Mouse (Mus musculus) kidney, embryonic 14.5 days (tissue): ENCODE measurements around the gene Mapk14. TPM values are rescaled to one million over a fixed set of nuclear protein-coding genes. Genes with fewer than 3 reads are reported as not detected.
"Not testable (repeated sequence)": the region's sequence is repeated elsewhere in the genome, so short reads cannot be mapped to it uniquely, and the experiment has no call there.

Experiments used
- ATAC-seq: fragments of 200-750 bp; cut with Nextera tagmentation; 2 replicates; pipeline ENCODE4 v1.8.0; 2017; ENCODE audit warnings: moderate number of reproducible peaks, mild to moderate bottlenecking, moderate TSS enrichment, moderate library complexity; ENCODE audit not compliant: low FRiP score, low TSS enrichment
- H3K27ac ChIP-seq: fragments of 300-500 bp; sonication (generic); 2 replicates; pipeline ENCODE4 v1.5.1; 2014; ENCODE audit warnings: low read depth, mild to moderate bottlenecking, low read length, moderate library complexity, mixed read lengths
- H3K27me3 ChIP-seq: fragments of 300-500 bp; sonication (generic); 2 replicates; pipeline ENCODE4 v1.6.1; 2014; ENCODE audit warnings: mild to moderate bottlenecking, low read length; ENCODE audit not compliant: control insufficient read depth, insufficient read depth
- H3K36me3 ChIP-seq: fragments of 300-500 bp; sonication (generic); 2 replicates; pipeline ENCODE4 v1.6.1; 2014; ENCODE audit warnings: low read length, mixed read lengths; ENCODE audit not compliant: control insufficient read depth, insufficient read depth
- H3K4me1 ChIP-seq: fragments of 300-500 bp; sonication (generic); 2 replicates; pipeline ENCODE4 v1.6.1; 2014; ENCODE audit warnings: low read length, mixed read lengths; ENCODE audit not compliant: control insufficient read depth, insufficient read depth
- H3K4me2 ChIP-seq: fragments of 300-500 bp; sonication (generic); replicated peaks from 2 replicates; pipeline ENCODE4 v1.6.1; 2014; ENCODE audit warnings: low read depth, mild to moderate bottlenecking, low read length
- H3K4me3 ChIP-seq: fragments of 300-500 bp; sonication (generic); 2 replicates; pipeline ENCODE4 v1.5.1; 2014; ENCODE audit warnings: mild to moderate bottlenecking, low read length
- H3K9ac ChIP-seq: fragments of 300-500 bp; sonication (generic); 2 replicates; pipeline ENCODE4 v1.6.1; 2014; ENCODE audit warnings: low read depth, mild to moderate bottlenecking, low read length, moderate library complexity
- H3K9me3 ChIP-seq: fragments of 300-500 bp; sonication (generic); 2 replicates; pipeline ENCODE4 v1.6.1; 2016; ENCODE audit warnings: low read length; ENCODE audit not compliant: control insufficient read depth
- WGBS: fragments of 180-500 bp; shearing (Covaris S2); extraction: QIAGEN DNeasy Blood & Tissue Kit; methylation state at CpG from one replicate; pipeline ENCODE4 v1.1.7; 2014; 5-methylcytosine and 5-hydroxymethylcytosine counted together
- polyA plus RNA-seq: library from polyadenylated mRNA; unstranded; fragments of >200 nt; fragmentation: Nextera tagmentation; extraction: Ambion mirVana; gene quantifications from 2 replicates; pipeline ENCODE4 v1.2.1, GENCODE M21; 2014

The Mapk14 gene
- polyA plus RNA-seq, 1 experiment from 2014 or later = 61.6 TPM

DNA sequence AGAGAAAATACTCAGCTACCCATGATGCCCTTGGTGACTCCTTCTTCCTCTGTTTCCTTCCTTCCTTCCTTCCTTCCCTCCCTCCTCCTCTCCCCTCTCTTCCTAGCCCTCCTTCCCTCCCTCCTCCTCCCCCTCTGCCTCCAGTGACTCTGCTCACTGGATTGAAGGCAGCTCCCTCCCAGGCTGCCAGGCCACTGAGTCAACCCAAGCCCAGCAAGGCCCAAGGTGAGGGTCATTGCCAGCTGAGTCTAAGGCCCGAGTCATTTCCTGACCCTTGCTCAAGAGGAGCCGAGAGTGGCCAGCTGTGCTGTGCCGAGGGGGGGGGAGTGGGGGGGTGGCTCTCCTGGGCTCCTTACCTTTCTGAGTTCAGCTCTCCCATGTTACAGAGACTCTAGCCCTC lies 75.1 kb downstream of the Mapk14 start:
- H3K36me3 ChIP-seq = no peaks in the 10 kb centered on the region
- H3K9ac ChIP-seq = no peak overlapping the region
- H3K27ac ChIP-seq = no peak overlapping the region
- H3K4me1 ChIP-seq = peaks cover 9% of the 10 kb centered on the region; the same call in 1 of the 2 replicates
- WGBS = 53% methylated on average over 3 of the region's 3 CpGs
- no peak overlapping the region for H3K4me3 ChIP-seq
- no peak overlapping the region for H3K4me2 ChIP-seq
- peaks cover 12% of the 10 kb centered on the region for H3K27me3 ChIP-seq
- no peak for ATAC-seq
- no peaks in the 10 kb centered on the region for H3K9me3 ChIP-seq

- no peak overlapping the region for H3K27ac ChIP-seq
- H3K4me1 ChIP-seq = peaks cover 9% of the 10 kb centered on the region; the same call in 1 of the 2 replicates
- H3K9ac ChIP-seq = no peak overlapping the region
- H3K9me3 ChIP-seq = no peaks in the 10 kb centered on the region
- H3K4me3 ChIP-seq = no peak overlapping the region
- H3K36me3 ChIP-seq = no peaks in the 10 kb centered on the region
- H3K27me3 ChIP-seq = peaks cover 12% of the 10 kb centered on the region
- ATAC-seq = no peak
- H3K4me2 ChIP-seq = no peak overlapping the region
- 74% methylated on average over 11 of the region's 11 CpGs for WGBS
Measured at GRCm38 (mm10) chr17:28766781-28767515, 75.8 kb downstream of the Mapk14 start.

GRCm38 (mm10) chr17:28769121-28769874 lies 78.2 kb downstream of the Mapk14 start, which contains the start of gene Mapk13:
Mapk13 (plus strand) TSS chr17:28769297.
- peak within 1 kb of the TSS; percentile 54 for H3K4me3 ChIP-seq
- H3K27me3 ChIP-seq = peaks cover 12% of the 10 kb centered on the region
- ATAC-seq = peak; percentile 32; the same call in 1 of the 2 replicates
- H3K27ac ChIP-seq = peak within 1 kb of the TSS; percentile 42; the same call in 1 of the 2 replicates
- H3K9me3 ChIP-seq = no peaks in the 10 kb centered on the region
- peak within 1 kb of the TSS; percentile 62 for H3K9ac ChIP-seq
- WGBS = under 1% methylated on average over 37 of the region's 58 CpGs
- H3K36me3 ChIP-seq = no peaks in the 10 kb centered on the region
- peaks cover 9% of the 10 kb centered on the region; the same call in 1 of the 2 replicates for H3K4me1 ChIP-seq
- H3K4me2 ChIP-seq = peak within 1 kb of the TSS; percentile 80

- peak overlapping the region; percentile 11; the same call in 1 of the 2 replicates for H3K27ac ChIP-seq
- peak overlapping the region; percentile 54 for H3K4me3 ChIP-seq
- H3K4me2 ChIP-seq = peak overlapping the region; percentile 80
- no peaks in the 10 kb centered on the region for H3K9me3 ChIP-seq
- peaks cover 12% of the 10 kb centered on the region for H3K27me3 ChIP-seq
- 3% methylated on average over 24 of the region's 24 CpGs for WGBS
- peak; percentile 53 for ATAC-seq
- H3K4me1 ChIP-seq = peaks cover 9% of the 10 kb centered on the region; the same call in 1 of the 2 replicates
- H3K9ac ChIP-seq = peak overlapping the region; percentile 62
- no peaks in the 10 kb centered on the region for H3K36me3 ChIP-seq
Measured at GRCm38 (mm10) chr17:28769875-28770421, 78.8 kb downstream of the Mapk14 start.

DNA sequence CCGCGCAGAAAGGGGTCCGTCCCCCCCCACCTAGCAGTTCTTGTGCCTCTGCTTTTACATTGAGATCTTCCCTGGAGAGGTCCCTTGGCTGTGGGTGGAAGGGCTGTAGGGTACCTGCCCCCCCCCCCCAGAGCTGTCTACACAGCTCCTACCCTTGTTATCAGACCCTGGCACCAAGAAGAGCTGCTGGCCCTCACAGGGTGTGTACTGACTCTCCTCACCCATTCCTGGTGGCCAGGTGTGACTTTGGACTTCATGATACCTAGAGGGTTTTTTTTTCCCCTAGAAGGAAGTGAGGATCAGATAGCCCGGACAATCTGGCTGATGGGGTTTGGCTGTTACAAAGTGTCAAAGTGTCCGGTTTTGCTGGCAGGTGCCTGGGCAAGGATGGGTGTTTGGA lies 80.2 kb downstream of the Mapk14 start:
- ATAC-seq = no peak
- Histone ChIP-seq H3K27ac (no peak overlapping the region), H3K4me2 (no peak overlapping the region), H3K27me3 (peaks cover 12% of the 10 kb centered on the region), H3K36me3 (no peaks in the 10 kb centered on the region), H3K9ac (no peak overlapping the region), H3K9me3 (no peaks in the 10 kb centered on the region), H3K4me1 (peaks cover 9% of the 10 kb centered on the region; the same call in 1 of the 2 replicates), H3K4me3 (no peak overlapping the region)
- WGBS = 87% methylated on average over 5 of the region's 5 CpGs

GRCm38 (mm10) chr17:28774303-28774702 lies 83.2 kb downstream of the Mapk14 start:
- 97% methylated on average over 8 of the region's 9 CpGs for WGBS

DNA sequence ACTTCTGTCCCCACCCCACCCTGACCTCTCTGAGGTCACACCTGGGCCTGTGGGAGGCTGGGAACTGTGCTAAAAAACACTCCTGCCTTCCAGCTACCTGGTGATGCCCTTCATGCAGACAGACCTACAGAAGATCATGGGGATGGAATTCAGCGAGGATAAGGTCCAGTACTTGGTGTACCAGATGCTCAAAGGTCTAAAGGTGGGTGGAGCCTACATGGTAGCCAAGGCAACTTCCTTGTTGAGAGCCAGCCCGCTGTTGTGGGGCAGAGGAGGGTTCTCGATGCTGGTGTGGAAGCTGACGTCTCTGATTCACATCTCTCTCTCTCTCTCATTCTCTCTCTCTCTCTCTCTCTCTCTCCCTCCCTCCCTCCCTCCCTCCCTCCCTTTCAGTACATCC lies 84.0 kb downstream of the Mapk14 start:
- Histone ChIP-seq H3K4me1 (peaks cover 5% of the 10 kb centered on the region; the same call in 1 of the 2 replicates), H3K27ac (no peak overlapping the region), H3K27me3 (no peaks in the 10 kb centered on the region), H3K4me2 (no peak overlapping the region), H3K4me3 (no peak overlapping the region), H3K9ac (no peak overlapping the region), H3K9me3 (no peaks in the 10 kb centered on the region), H3K36me3 (peaks cover 3% of the 10 kb centered on the region; the same call in 1 of the 2 replicates)
- WGBS = 79% methylated on average over 4 of the region's 4 CpGs
- ATAC-seq = no peak

More at GRCm38 (mm10) chr17:28774303-28774702, 83.2 kb downstream of the Mapk14 start:
- H3K27me3 ChIP-seq, H3K4me2 ChIP-seq, H3K27ac ChIP-seq, H3K9me3 ChIP-seq, H3K9ac ChIP-seq, H3K4me1 ChIP-seq, H3K4me3 ChIP-seq, H3K36me3 ChIP-seq, ATAC-seq: not testable (repeated sequence)

GRCm38 (mm10) chr17:28776817-28777216 lies 85.7 kb downstream of the Mapk14 start:
- no peaks in the 10 kb centered on the region for H3K9me3 ChIP-seq
- no peak overlapping the region for H3K4me2 ChIP-seq
- ATAC-seq = no peak
- no peaks in the 10 kb centered on the region for H3K27me3 ChIP-seq
- H3K9ac ChIP-seq = no peak overlapping the region
- H3K36me3 ChIP-seq = peaks cover 3% of the 10 kb centered on the region; the same call in 1 of the 2 replicates
- WGBS = 82% methylated on average over 3 of the region's 3 CpGs
- no peak overlapping the region for H3K4me3 ChIP-seq
- H3K4me1 ChIP-seq = 0 out of 2 replicates have a peak, but pooled peaks cover 6% of the 10 kb centered on the region
- no peak overlapping the region for H3K27ac ChIP-seq
